Mouse (Mus musculus): ENCODE measurements around the gene Cdk5rap2. TPM values are rescaled to one million over a fixed set of nuclear protein-coding genes. Genes with fewer than 3 reads are reported as not detected.

Gene Cdk5rap2
- total RNA-seq, 2 experiments from 2014 or later = 6.0 to 6.3 TPM

- DNase-seq = no peak
- intact Hi-C loops (cut with DNase I; ENCODE audit: low total_unique reads) = no loop called here
These were observed 137.3 kb downstream of the Cdk5rap2 start for GRCm38 (mm10) chr4:70272943-70273342.

DNA sequence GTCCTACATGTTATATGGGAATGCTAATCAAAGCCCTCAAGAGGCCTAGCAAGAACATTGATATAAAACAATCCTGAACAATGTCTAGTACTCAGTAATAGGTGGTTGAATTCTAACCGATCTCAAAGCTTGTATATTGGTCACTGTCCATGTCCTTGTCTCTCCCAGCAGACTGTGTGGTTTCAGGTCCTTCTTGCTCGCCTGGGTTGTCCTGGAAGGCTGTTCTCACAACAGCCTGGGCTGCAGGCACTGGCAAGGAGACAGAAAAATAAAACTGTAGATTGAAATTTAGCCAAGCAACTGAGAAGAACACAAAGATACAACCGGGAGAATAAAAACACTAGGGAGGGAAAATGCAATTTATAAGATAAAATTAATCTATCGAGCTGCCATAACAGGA is 137.7 kb downstream of the Cdk5rap2 start:
- DNase-seq = no peak
- intact Hi-C loops (cut with DNase I; ENCODE audit: low total_unique reads) = no loop called here

DNA sequence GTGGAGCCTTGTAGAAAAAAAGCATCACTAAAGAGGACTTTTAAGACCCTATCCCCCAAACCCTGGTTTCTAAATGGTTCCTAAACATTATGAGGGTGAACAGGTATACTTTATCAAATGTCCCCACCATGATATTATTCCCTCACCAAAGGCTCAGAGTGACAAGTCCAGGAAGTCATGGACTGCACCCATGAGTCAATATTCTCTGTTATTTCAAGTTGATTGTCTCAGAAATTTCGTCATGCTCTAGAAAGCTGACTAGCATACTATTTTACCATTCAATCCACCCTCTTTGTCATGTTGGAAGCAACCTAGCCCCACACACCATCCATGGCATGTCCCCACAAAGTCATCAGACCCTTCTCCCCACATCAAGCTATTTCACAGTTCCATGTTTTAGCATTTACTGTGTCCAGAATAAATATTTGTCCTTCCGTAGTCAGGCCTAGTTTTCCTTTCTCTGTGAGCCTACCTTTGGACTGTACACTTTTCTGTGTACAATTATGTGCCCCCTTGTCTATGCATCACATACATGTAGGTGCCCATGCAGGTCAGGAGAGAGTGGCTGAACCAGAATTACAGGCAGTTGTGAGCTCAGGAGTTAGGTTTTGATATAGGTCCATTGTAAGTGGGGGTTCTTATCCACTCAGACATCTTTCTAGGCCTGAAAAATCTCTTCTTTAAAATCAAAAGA is 142.9 kb downstream of the Cdk5rap2 start:
- intact Hi-C loops (cut with DNase I; ENCODE audit: low total_unique reads) = loop anchor here (5.0 kb wide), 1 partner anchor 40 kb away; no protein-coding TSS in a partner anchor
- DNase-seq = no peak

DNA sequence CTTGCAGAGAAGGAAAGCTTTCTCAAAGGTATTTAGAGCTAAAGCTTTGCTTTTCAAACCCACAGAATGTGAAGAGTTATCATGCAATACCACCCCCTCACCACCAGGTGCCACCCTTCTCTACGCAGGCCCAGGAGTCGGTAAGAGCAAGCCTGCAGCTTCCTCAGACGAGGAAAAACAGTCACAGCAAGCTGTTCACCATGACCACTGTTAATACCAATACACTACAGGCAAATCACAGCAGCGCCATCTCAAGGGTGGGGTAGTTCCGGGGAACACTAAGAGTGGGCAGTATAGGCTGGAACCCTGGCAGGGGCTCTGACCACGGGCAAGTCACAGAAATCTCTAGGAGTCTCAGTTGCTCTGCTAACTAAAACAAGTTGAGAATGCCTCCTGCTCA is 145.0 kb downstream of the Cdk5rap2 start:
- DNase-seq = peak; percentile 26
- intact Hi-C loops (cut with DNase I; ENCODE audit: low total_unique reads) = loop anchor here (5.0 kb wide), 1 partner anchor 42 kb away; no protein-coding TSS in a partner anchor

GRCm38 (mm10) chr4:70262850-70263249 is 147.4 kb downstream of the Cdk5rap2 start:
- intact Hi-C loops (cut with DNase I; ENCODE audit: low total_unique reads) = loop anchor here (5.0 kb wide), 1 partner anchor 94 kb away; no protein-coding TSS in a partner anchor
- no peak for DNase-seq

GRCm38 (mm10) chr4:70261315-70261714 is 148.9 kb downstream of the Cdk5rap2 start:
- intact Hi-C loops (cut with DNase I; ENCODE audit: low total_unique reads) = loop anchor here (5.0 kb wide), 1 partner anchor 96 kb away; no protein-coding TSS in a partner anchor
- DNase-seq = no peak

- no peak for DNase-seq
- intact Hi-C loops (cut with DNase I; ENCODE audit: low total_unique reads) = loop anchor here (5.0 kb wide), 1 partner anchor 97 kb away; no protein-coding TSS in a partner anchor
These were observed 149.8 kb downstream of the Cdk5rap2 start for GRCm38 (mm10) chr4:70260419-70260807.

DNA sequence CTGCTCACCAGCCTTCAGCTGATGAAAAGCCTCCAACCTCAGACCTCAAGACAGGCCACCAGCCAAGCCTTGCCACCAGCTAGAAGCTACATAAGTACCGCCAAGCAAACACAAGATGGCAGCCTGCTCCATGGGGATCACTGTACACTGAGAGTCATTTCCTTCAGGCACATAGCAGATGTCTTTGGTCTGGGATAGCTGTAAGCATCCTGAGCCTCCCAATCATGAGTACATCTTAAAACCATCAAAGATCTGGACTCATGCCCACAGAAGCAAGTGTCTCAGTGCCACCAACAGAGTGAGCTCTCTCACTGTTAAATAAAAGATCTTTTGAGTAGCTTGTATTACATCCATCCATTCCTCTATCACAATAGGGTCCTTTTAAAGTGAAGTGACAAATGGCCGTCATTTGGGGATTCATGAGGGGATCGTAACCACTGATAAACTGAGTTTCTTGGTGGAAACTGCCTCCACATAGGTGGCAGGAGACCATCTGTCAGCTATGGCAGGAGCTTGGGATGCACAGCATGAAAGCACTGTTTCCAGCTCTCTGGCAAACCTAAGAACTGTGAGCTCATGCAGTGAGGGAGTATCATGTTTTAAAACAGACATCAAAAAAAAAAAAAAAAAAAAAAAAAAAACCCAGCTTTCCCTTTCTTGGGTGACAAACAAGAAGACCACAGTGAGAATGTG is 150.4 kb downstream of the Cdk5rap2 start:
- DNase-seq = no peak
- intact Hi-C loops (cut with DNase I; ENCODE audit: low total_unique reads) = loop anchor here (5.0 kb wide), 1 partner anchor 97 kb away; no protein-coding TSS in a partner anchor

DNA sequence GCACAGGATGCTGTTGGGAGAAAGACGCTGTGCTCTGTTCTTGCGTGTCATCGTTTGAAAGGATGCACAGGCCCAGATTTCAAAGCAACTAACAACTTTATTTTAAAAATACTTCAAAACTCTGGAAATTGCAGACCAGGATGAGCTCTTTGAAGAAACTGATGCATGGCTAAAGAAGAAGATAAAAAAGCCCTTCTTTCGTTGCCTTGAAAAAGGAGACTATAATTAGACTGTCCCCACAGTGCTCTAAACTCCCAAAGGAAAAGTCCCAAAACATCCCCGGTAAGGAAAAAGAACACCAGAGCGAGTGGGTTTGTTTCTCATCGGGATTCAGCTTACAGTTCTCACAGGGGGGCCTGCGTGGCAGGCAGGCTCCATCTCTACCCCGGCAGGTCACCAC is 151.4 kb downstream of the Cdk5rap2 start:
- DNase-seq = no peak
- intact Hi-C loops (cut with DNase I; ENCODE audit: low total_unique reads) = no loop called here

DNA sequence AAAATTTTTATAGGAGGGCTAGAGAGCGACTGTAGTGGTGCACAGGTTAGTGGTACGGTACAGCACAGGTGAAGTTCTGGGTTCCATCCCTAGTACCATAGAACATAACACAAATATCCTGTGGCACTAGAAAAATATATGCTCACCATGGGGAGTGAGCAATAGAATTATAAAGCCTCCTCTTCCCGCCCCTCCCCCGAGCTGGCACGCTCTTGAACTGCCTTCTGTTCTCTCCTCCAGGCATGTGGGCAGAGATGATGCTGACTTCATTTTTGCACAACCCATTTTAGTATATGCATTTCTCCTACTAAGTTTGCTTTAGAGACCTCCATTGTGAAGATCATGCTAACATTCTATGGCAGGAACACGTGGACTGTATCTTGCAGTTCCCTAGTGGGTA is 152.0 kb downstream of the Cdk5rap2 start:
- intact Hi-C loops (cut with DNase I; ENCODE audit: low total_unique reads) = no loop called here
- DNase-seq = no peak

- intact Hi-C loops (cut with DNase I; ENCODE audit: low total_unique reads) = no loop called here
These were observed 158.5 kb downstream of the Cdk5rap2 start for GRCm38 (mm10) chr4:70251782-70252181.

GRCm38 (mm10) chr4:70245706-70246105 is 164.5 kb downstream of the Cdk5rap2 start:
- DNase-seq = no peak
- intact Hi-C loops (cut with DNase I; ENCODE audit: low total_unique reads) = no loop called here

More at GRCm38 (mm10) chr4:70251782-70252181, 158.5 kb downstream of the Cdk5rap2 start:
- no peak for DNase-seq

DNA sequence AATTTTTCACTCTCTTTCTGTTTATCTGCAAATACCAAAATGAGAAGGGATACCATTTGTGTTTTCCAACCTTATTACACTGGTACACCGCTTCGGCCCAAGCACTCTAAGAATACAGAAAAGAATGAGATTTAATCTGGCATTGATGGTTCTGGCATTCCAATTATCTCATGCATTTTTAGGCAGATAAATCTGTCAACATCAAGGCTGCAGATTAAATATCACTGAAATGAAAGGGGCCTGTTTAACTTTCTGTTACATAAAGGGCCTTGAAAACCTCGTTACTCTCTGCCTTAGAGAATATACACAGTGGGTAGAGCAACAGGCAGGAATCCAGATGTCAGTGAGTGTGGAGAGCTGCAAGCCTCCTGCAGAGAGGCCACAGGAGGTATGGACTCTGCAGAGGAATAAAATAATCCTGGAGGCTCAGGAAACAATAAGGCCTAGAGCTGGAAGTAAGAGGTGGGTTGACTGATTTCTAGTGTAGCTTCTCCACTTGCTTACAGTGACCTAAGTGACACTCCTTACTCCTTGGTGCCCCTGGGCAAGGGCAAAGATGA is 166.6 kb downstream of the Cdk5rap2 start:
- no peak for DNase-seq
- intact Hi-C loops (cut with DNase I; ENCODE audit: low total_unique reads) = no loop called here

DNA sequence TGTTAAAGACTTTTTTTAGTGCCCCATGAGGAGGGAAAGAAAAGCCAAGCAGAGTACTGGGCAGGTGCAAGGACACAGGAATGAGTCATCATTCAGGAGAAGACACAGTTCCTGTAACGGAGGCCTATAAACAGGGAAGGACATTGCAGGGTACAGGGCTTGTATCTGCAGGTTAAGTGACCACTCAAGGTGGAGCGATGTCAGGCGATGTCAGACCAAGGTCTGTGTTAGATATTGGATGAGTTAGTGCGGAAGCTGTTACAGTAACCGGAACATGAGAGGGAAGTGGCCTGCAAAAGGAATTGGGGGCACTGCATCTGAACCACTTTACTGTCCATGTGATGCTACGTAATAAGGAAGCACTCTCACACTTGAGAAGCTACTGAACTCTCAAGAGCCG is 170.5 kb downstream of the Cdk5rap2 start:
- no peak for DNase-seq
- intact Hi-C loops (cut with DNase I; ENCODE audit: low total_unique reads) = no loop called here

GRCm38 (mm10) chr4:70238862-70239261 is 171.4 kb downstream of the Cdk5rap2 start:
- intact Hi-C loops (cut with DNase I; ENCODE audit: low total_unique reads) = no loop called here

GRCm38 (mm10) chr4:70232383-70232782 is 177.9 kb downstream of the Cdk5rap2 start:
- intact Hi-C loops (cut with DNase I; ENCODE audit: low total_unique reads) = no loop called here
- DNase-seq = no peak

More at GRCm38 (mm10) chr4:70238862-70239261, 171.4 kb downstream of the Cdk5rap2 start:
- no peak for DNase-seq

DNA sequence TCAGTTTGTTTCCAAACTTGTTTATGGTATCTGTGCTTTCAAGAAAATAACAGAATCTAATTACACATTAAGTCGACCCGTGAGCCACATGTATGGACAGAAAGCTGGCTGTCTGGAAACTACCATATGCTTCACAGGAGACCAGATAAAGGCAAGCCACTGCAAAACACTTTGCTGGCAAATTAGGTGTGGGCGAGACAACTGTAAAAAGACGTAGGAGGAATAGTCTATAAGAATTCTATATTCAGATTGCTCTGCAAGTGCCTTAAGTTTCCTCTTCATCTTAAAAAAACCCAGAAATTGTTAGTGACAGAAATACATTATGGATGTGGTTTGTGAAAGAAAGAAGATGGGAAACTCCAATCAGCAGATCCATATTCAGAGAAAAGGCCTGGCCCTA is 180.4 kb downstream of the Cdk5rap2 start:
- no peak for DNase-seq
- intact Hi-C loops (cut with DNase I; ENCODE audit: low total_unique reads) = no loop called here

GRCm38 (mm10) chr4:70228350-70228749 is 181.9 kb downstream of the Cdk5rap2 start:
- intact Hi-C loops (cut with DNase I; ENCODE audit: low total_unique reads) = no loop called here
- DNase-seq = no peak

DNA sequence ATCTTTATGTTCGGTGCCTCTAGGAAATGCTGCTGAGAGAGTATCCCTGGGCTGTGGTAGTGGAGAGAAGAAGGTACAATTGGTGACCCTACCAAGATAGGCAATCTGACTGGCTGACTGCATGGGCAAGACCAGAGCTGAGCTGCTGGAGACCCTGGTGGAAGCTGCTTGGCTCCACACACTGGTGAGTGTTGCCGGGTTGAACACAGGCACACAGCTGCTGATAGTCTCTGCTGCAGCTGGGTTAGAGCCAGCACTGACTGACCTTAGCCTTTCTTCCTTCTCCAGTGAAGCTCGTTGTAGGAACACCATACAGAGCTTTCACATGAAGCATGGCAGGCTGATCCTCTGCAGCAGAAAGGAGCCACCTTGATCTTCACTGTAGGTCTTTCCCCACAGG is 182.6 kb downstream of the Cdk5rap2 start:
- intact Hi-C loops (cut with DNase I; ENCODE audit: low total_unique reads) = no loop called here
- no peak for DNase-seq

GRCm38 (mm10) chr4:70224503-70224902 is 185.7 kb downstream of the Cdk5rap2 start:
- intact Hi-C loops (cut with DNase I; ENCODE audit: low total_unique reads) = no loop called here
- DNase-seq = no peak
